Mouse (Mus musculus): ENCODE measurements around the gene Ak3. TPM values are rescaled to one million over a fixed set of nuclear protein-coding genes. Genes with fewer than 3 reads are reported as not detected.

Ak3 gene
- total RNA-seq, 1 experiment from 2014 or later = 12.7 TPM

DNA sequence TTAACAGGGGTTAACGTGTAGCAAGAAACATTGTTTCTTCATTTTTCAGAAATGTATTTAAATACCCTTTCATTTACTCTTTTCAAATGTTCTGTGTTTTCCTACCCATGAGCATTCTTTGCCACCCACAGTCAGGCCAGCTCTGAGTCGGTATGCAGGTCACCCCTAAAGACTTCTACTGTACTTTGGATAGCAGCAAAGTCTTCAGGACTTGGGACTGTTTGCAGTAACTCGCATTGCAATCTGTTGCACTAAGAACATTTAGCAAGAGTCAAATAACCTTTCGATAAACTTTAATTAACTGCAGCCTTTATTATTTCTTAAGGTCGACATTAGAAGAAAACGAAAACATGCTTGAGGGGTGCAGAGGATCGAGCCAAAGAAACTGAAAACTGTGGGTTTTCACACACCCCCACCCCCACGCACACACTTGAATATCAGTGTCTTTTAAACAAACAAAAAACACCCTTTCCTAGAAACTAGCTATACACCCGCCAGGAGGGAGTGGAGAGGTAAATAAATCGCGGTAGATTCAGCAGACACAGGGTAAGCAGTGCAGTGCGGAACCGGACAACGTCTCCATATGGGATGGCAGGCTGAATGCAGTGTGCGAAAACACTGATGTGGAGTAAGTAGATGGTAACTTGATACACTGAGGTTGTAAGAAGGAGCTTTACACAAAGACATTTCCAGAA lies 1.7 kb downstream of the Ak3 start:
- no peak for ATAC-seq (ENCODE audit: extremely low read depth, insufficient number of reproducible peaks, low FRiP score, poor library complexity, severe bottlenecking)

- ATAC-seq (ENCODE audit: extremely low read depth, insufficient number of reproducible peaks, low FRiP score, poor library complexity, severe bottlenecking) = no peak
These were observed 2.4 kb downstream of the Ak3 start for GRCm38 (mm10) chr19:29045369-29045768.

DNA sequence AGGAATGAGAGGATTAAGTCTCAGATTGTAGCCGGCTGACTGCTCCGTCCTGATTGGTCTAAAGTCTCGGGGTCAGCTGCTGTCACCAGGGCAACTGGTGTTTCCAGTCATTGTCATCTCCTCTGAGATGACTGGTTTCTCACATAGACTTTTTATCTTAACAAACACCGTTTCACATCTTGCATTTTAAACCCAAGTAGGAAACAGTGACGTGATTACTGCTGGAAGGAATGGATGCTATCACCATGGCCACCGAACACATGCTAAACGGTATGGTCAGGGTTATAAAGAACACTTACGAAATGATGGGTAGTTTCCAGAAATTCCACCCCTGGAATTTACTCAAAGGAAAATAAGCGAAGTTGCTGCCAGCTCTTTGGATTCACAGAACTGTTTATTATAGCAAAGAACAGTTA lies 3.4 kb downstream of the Ak3 start:
- ATAC-seq (ENCODE audit: extremely low read depth, insufficient number of reproducible peaks, low FRiP score, poor library complexity, severe bottlenecking) = no peak

DNA sequence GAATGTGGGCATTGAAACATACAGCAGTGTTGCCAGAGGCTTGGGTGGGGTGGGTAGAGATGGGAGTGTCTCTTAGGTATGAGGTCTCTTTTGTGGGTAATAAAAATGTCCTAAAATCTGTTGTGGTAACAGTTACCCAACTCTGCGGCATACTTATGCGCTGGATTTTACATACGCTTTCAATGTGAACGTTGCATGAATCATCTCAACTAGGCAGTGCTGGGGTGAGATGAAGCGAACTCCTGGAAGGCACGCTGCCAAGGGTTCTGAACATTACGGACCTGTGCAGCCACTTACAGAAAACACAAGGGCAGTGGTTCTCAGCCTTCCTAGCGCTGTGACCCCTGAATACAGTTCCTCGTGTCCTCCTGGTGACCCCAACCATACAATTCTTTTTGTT lies 5.1 kb downstream of the Ak3 start:
- ATAC-seq (ENCODE audit: extremely low read depth, insufficient number of reproducible peaks, low FRiP score, poor library complexity, severe bottlenecking) = no peak

- no peak for ATAC-seq (ENCODE audit: extremely low read depth, insufficient number of reproducible peaks, low FRiP score, poor library complexity, severe bottlenecking)
These were observed 5.6 kb downstream of the Ak3 start for GRCm38 (mm10) chr19:29042143-29042542.

GRCm38 (mm10) chr19:29040206-29040605 lies 7.6 kb downstream of the Ak3 start:
- ATAC-seq (ENCODE audit: extremely low read depth, insufficient number of reproducible peaks, low FRiP score, poor library complexity, severe bottlenecking) = no peak

GRCm38 (mm10) chr19:29039334-29039733 lies 8.4 kb downstream of the Ak3 start:
- ATAC-seq (ENCODE audit: extremely low read depth, insufficient number of reproducible peaks, low FRiP score, poor library complexity, severe bottlenecking) = no peak

GRCm38 (mm10) chr19:29037541-29037940 lies 10.2 kb downstream of the Ak3 start:
- no peak for ATAC-seq (ENCODE audit: extremely low read depth, insufficient number of reproducible peaks, low FRiP score, poor library complexity, severe bottlenecking)

- no peak for ATAC-seq (ENCODE audit: extremely low read depth, insufficient number of reproducible peaks, low FRiP score, poor library complexity, severe bottlenecking)
These were observed 10.7 kb downstream of the Ak3 start for GRCm38 (mm10) chr19:29037026-29037425.

- ATAC-seq (ENCODE audit: extremely low read depth, insufficient number of reproducible peaks, low FRiP score, poor library complexity, severe bottlenecking) = no peak
These were observed 15.1 kb downstream of the Ak3 start for GRCm38 (mm10) chr19:29032662-29033061.

- no peak for ATAC-seq (ENCODE audit: extremely low read depth, insufficient number of reproducible peaks, low FRiP score, poor library complexity, severe bottlenecking)
These were observed 16.0 kb downstream of the Ak3 start for GRCm38 (mm10) chr19:29031788-29032187.

DNA sequence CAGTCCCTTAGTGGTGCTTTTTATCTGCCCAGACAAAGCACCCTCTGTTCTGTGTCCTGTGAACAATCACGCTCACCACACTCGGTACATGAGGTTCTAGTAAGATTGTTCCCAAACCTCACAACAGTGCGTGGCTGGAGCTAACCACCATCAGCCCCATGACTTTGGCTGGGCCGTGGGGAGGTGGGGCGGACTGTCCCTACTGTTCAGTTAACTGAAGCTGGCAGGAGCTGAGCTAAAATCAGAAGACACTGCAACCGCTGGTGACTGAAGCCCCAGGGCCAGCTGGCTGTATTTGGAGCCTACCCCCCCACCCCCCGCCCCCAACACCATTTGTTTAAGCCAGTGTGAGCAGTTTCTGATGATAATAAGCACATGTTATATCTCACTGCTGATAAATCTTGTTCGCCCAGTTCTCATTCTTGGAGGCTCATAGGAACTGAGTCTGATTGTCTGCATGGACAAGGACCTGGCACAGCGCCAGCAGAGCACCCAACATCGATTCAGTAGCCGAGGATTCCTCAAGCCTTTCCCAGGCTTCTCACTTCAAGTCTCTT lies 23.3 kb downstream of the Ak3 start:
- no peak for ATAC-seq (ENCODE audit: extremely low read depth, insufficient number of reproducible peaks, low FRiP score, poor library complexity, severe bottlenecking)

DNA sequence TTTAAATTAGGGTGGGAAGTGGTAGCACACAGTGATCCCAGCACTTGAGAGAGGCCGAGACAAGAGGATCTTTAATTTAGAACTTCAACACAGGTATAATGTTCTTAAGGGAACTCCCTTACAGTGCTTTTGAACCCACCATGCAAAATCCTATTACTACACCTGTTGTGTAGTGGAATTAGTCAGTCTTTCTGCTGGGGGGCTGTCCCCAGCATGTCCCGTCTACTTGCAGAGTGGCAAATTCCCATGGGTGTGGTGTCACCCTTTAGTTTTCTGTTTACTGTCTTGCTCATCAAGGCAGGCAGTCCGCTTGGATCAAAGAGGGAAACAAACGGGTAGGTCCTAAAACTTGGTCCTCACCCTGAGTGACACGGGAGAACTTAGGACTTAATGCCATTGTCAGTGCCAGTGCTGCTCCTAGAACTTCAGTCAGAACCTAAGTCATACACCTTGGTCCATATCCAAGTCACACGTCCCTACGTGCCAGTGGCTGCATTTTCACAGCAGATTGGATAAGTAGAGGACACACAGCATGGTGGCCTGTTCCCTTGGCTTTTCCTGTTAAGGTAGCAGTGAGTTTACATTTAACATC lies 25.9 kb downstream of the Ak3 start:
- no peak for ATAC-seq (ENCODE audit: extremely low read depth, insufficient number of reproducible peaks, low FRiP score, poor library complexity, severe bottlenecking)

- ATAC-seq (ENCODE audit: extremely low read depth, insufficient number of reproducible peaks, low FRiP score, poor library complexity, severe bottlenecking) = no peak
These were observed 28.1 kb downstream of the Ak3 start for GRCm38 (mm10) chr19:29019647-29020046.

- no peak for ATAC-seq (ENCODE audit: extremely low read depth, insufficient number of reproducible peaks, low FRiP score, poor library complexity, severe bottlenecking)
These were observed 31.0 kb downstream of the Ak3 start for GRCm38 (mm10) chr19:29016786-29017185.

GRCm38 (mm10) chr19:29016204-29016765 lies 31.5 kb downstream of the Ak3 start:
- ATAC-seq (ENCODE audit: extremely low read depth, insufficient number of reproducible peaks, low FRiP score, poor library complexity, severe bottlenecking) = no peak

GRCm38 (mm10) chr19:29015410-29016203 lies 32.2 kb downstream of the Ak3 start:
- ATAC-seq (ENCODE audit: extremely low read depth, insufficient number of reproducible peaks, low FRiP score, poor library complexity, severe bottlenecking) = no peak

GRCm38 (mm10) chr19:29014466-29015055 lies 33.2 kb downstream of the Ak3 start:
- no peak for ATAC-seq (ENCODE audit: extremely low read depth, insufficient number of reproducible peaks, low FRiP score, poor library complexity, severe bottlenecking)

GRCm38 (mm10) chr19:29011355-29011990 lies 36.3 kb downstream of the Ak3 start:
- no peak for ATAC-seq (ENCODE audit: extremely low read depth, insufficient number of reproducible peaks, low FRiP score, poor library complexity, severe bottlenecking)
